In genomic region chr9:103117951-103118350, GRCm38 (mm10) we compare ENCODE assay signal across 15 mouse cellular contexts.
"Had no signal": no experiment of that assay in that cellular context is flagged by ENCODE, and none has a peak within 500 bp of the region (broad histone marks: within the 10 kb centered on the region; RNA-seq: fewer than 3 reads in every experiment).

No protein-coding gene starts in this region.

- H3K9me3 ChIP-seq: limb, embryonic 12.5 days; liver, embryonic 15.5 days; lung, embryonic 15.5 days; megakaryocyte, embryonic 14.5 days; midbrain, embryonic 13.5 days; stomach, embryonic 15.5 days had no signal

- H3K4me1 ChIP-seq: liver, embryonic 15.5 days; megakaryocyte, embryonic 14.5 days had no signal

- DNase-seq: kidney, postnatal 10 days; kidney, postnatal 4 days; liver; lung, postnatal 14 days; right cerebral cortex, postnatal 14 days; thymus, adult 2 months; thymus, postnatal 25 days had no signal

- H3K4me2 ChIP-seq: limb, embryonic 12.5 days; liver, embryonic 15.5 days; lung, embryonic 15.5 days; stomach, embryonic 15.5 days had no signal

- H3K9ac ChIP-seq: limb, embryonic 12.5 days; liver, embryonic 15.5 days; lung, embryonic 15.5 days; midbrain, embryonic 13.5 days; stomach, embryonic 15.5 days had no signal

- H3K36me3 ChIP-seq: limb, embryonic 12.5 days; liver, embryonic 15.5 days; lung, embryonic 15.5 days; stomach, embryonic 15.5 days had no signal

- H3K4me3 ChIP-seq: layer of hippocampus, adult 2 months; limb, embryonic 12.5 days; liver, embryonic 15.5 days; lung, embryonic 15.5 days; megakaryocyte, embryonic 14.5 days; midbrain, embryonic 13.5 days; stomach, embryonic 15.5 days had no signal

- H3K27ac ChIP-seq: layer of hippocampus, adult 2 months; limb, embryonic 12.5 days; liver, embryonic 15.5 days; lung, embryonic 15.5 days; macrophage; stomach, embryonic 15.5 days had no signal

- H3K27me3 ChIP-seq: midbrain, embryonic 13.5 days had no signal
